Mouse (Mus musculus): ENCODE data around the gene Resp18.

Gene Resp18

DNA sequence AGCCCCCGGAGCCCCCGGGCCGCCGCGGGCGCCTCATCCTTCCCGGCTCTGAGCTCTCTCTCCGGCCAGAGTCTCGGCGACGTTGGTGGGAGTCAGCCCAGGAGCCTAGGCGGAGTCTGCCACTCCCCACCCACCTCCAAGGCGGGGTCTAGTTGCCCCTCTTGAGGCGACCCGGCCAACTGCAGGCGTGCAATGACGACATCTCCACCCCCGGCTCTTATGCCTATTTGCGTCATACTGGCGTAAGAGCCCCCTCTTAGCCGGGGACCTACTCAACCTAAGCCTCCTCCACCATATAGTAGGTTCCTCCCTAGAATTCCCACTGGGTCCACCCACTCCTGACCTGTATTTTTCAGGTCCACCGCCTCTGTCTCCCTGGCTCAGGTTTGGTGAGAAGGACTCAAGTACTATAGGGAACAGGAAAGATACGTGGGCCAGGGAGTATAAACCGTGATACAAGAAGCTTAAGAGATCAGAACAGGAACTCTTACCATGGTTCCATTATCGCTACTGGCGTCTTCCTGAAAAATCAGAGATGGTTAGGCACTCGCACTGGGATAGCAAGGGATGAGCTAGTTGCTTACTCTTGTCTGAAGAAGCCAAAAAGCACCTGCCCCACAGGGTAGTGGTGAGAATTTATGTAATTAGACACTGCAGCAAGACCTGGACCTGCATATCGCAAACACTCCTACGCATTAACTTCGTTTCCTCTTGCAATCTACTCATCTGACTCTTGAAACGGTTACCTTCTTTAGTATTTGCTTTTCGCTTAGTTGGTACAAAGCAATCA is 13.9 kb downstream of the Resp18 start, which contains the start of gene Ptprn:
Gene Ptprn, minus strand, starts transcription at position 412 of the 790 bp plus-strand sequence.
- DNase-seq = peak; percentile 90

GRCm38 (mm10) chr1:75262969-75263951 is 15.0 kb downstream of the Resp18 start:
- DNase-seq = peak; percentile 71

GRCm38 (mm10) chr1:75261278-75261677 is 16.9 kb downstream of the Resp18 start:
- DNase-seq = peak; percentile 18

DNA sequence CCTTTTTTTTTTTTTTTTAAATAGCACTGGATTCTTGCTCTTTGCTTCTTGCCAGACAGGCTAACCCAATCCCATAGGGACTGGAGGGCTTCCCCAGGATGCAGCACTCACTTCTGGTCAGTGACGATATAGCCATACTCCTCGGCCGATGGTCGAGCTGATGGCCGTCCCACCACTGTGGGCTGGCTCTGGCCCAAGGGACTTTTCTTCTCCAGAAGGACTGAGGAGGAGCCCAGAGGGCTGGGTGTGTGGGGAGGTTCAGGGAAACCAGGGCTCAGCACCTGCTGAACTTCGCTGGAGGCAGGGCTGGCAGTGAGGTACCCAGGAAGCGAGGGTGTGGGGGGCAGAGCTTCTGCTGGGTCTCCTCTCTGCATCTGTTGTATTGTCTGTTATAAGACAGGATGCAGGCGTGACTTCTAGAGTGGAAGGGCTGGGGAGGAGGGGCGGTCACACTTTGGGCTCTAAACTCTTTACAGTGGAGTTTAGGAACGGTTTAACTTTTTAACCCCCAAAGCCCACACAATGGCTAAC is 22.6 kb downstream of the Resp18 start:
- DNase-seq = peak; percentile 46

- DNase-seq = peak; percentile 65
Measured at GRCm38 (mm10) chr1:75254625-75255013, 23.6 kb downstream of the Resp18 start.

DNA sequence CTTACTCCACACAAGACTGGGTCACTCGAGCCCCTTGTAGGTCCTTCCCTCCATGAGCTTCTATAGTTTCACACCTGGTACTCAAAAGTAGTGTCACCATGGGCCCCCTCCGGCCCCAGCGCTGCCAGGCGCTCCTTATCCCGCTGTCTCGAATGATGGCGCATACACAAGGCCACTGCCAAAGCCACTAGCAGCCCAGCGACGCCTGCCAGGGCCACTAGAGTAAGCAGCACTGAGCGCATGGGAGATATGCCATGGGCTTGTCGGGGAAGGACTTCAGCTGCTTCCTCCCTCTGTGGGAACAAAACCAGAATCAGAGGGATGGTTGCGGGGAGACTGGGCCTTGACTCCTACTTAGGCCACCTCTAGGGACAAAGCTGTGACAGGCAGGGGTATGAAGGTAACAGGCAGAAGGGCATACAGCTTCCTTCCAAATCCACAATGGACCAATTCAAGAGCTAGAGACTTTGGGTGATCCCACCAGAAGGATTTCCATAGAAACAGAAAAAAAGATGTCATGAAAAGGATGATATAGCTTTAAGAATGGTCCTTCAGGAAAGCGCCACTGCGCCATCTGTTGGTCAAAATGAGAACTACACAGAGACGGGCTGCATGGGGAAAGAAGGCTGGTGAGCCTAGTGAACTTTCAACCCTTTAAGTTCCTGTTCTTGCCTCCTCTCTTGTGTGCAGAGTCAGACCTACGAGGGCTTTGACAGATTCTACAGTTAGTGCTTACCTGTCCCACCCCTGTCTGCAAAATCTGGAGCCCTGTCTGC is 24.2 kb downstream of the Resp18 start:
- DNase-seq = peak; percentile 82

DNA sequence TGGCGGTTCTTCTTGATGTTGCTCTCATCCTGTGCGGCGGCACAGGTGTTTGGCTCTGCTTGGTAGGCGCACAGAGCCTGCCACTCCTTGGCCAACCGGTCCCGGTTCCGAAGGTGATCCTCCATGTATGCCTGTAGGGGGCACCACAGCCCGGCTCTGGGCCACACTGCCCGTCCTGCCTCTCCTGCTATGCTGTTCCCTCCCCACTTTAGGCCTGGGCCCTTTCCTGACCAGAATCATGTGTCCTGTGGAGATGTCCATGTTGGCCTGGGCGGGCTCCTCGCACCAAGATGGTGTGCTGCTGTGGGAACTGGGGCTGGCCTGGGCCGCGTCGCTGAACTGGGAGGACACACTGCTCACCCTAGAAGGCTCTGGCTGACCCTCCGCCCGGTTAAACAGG is 25.2 kb downstream of the Resp18 start:
- DNase-seq = peak; percentile 65

- peak; percentile 58 for DNase-seq
Measured at GRCm38 (mm10) chr1:75252308-75252707, 25.9 kb downstream of the Resp18 start.

GRCm38 (mm10) chr1:75251112-75251970 is 26.9 kb downstream of the Resp18 start:
- peak; percentile 91 for DNase-seq

- peak; percentile 81 for DNase-seq
Measured at GRCm38 (mm10) chr1:75250498-75250897, 27.7 kb downstream of the Resp18 start.

- peak; percentile 68 for DNase-seq
Measured at GRCm38 (mm10) chr1:75248041-75248772, 30.0 kb downstream of the Resp18 start.

- peak; percentile 52 for DNase-seq
Measured at GRCm38 (mm10) chr1:75247071-75247930, 30.9 kb downstream of the Resp18 start.

- DNase-seq = peak; percentile 69
Measured at GRCm38 (mm10) chr1:75244836-75245235, 33.4 kb downstream of the Resp18 start.

- DNase-seq = peak; percentile 42
Measured at GRCm38 (mm10) chr1:75244175-75244826, 33.9 kb downstream of the Resp18 start.

DNA sequence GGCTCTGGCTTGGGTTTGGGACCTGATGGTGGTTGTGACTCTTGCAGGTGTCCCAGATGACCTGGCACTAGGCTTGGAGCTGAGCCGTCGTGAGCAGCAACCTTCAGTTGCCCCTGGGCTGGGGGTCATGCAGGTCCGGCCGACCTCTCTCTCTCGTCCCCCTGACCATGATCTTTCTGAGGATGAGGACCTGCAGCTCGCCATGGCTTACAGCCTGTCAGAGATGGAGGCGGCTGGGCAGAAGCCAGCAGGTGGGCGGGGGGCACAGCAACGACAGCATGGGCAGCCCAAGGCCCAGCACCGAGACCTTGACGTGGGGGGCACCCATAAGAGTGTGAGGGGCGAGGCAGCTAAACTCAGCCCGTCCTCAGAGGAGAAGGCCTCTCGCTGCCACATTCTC is 34.8 kb downstream of the Resp18 start:
- DNase-seq = peak; percentile 53

GRCm38 (mm10) chr1:75239591-75239990 is 38.6 kb downstream of the Resp18 start:
- peak; percentile 67 for DNase-seq

DNA sequence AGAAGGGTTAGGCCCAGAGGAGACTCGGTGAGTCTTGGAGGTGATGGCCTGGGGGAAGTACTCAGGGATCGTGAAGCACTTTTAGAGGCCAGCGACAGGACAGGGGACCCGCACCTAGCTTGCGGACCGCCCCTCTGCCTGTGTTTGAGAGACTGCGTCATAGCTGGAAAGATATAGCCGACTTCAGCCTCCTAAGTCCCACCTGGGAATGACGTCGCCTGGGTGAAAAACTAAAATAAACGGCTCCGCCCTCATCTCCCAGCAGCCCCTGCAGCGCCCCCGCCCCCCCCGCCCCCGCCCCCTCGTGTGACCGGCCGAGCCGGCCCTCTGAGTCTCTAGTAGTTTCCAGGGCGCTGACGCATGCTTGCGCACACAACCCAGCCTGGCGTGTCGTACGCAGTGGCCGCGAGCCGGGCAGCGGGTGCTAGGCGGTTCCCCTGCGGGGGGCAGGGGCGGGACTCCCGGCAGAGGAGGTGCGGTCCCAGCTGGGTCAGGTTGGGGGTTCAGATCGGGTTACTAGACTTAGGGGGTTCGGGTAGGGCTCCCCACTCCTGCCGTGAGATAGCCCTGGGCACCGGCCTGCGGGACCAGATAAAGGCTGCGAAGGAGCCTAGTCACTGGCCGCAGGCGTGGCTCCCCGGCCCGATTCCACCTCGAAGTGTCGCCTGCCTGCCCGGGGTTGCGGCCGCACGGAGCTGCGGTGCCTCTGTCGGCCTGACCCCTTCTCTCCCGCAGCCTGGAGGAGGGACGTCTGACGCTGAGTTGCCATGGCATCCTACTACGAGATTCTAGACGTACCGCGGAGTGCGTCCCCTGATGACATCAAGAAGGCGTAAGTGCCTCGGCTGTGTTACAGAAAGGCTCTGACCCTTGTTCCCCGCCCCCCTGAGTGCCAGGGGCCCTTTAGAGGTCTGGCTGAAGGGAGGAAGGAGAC is 41.8 kb downstream of the Resp18 start, which contains the start of gene Dnajb2:
Gene Dnajb2, plus strand, starts transcription at position 290 of the 934 bp plus-strand sequence.
- DNase-seq = peak; percentile 93

DNA sequence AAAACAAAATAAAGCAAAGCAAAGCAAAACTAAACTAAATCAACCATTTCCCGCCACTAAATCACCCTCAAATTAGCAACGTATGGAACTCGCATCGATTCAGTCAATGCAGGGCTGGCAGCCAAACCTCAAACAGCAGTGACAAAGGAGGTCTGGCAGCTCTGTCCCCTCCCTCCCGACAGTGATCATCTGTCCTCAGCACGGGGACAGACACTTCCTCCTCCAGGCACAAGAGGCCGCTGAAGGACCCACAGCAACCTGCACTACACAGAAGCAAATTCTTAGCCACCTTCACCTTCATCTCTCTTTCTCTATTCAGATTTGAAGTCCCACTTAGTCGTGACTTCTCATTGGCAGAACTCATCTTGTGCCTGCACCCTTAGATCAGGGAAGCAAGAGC is 43.6 kb downstream of the Resp18 start:
- peak; percentile 87 for DNase-seq
